Mouse (Mus musculus) midbrain, embryonic 14.5 days (tissue): ENCODE measurements around the gene Ttc28. TPM values are rescaled to one million over a fixed set of nuclear protein-coding genes. Genes with fewer than 3 reads are reported as not detected.

Experiments
- ATAC-seq: fragments of 200-750 bp; cut with Nextera tagmentation; 2 replicates; pipeline ENCODE4 v1.8.0; 2017; ENCODE audit warnings: moderate number of reproducible peaks, moderate library complexity; ENCODE audit not compliant: low FRiP score, low TSS enrichment
- DNase-seq: peaks from one replicate; pipeline ENCODE4 v3.0.0-alpha.2; 2015
- H3K27ac ChIP-seq: fragments of 300-500 bp; sonication (generic); replicated peaks from 2 replicates; pipeline ENCODE4 v1.5.1; 2014; ENCODE audit warnings: mild to moderate bottlenecking, low read depth, low read length, moderate library complexity
- H3K27me3 ChIP-seq: fragments of 300-500 bp; sonication (generic); 2 replicates; pipeline ENCODE4 v1.6.1; 2014; ENCODE audit warnings: low read length, control low read depth, mixed read lengths; ENCODE audit not compliant: control insufficient read depth, insufficient read depth
- H3K36me3 ChIP-seq: fragments of 300-500 bp; sonication (generic); 2 replicates; pipeline ENCODE4 v1.6.1; 2014; ENCODE audit warnings: low read length, control low read depth; ENCODE audit not compliant: control insufficient read depth, insufficient read depth
- H3K4me1 ChIP-seq: fragments of 300-500 bp; sonication (generic); 2 replicates; pipeline ENCODE4 v1.6.1; 2014; ENCODE audit warnings: mild to moderate bottlenecking, antibody characterized with exemption, low read length, control low read depth; ENCODE audit not compliant: control insufficient read depth, insufficient read depth
- H3K4me2 ChIP-seq: fragments of 300-500 bp; sonication (generic); 2 replicates; pipeline ENCODE4 v1.6.1; 2014; ENCODE audit warnings: mild to moderate bottlenecking, low read length, moderate library complexity
- H3K4me3 ChIP-seq: fragments of 300-500 bp; sonication (generic); replicated peaks from 2 replicates; pipeline ENCODE4 v1.5.1; 2014; ENCODE audit warnings: low read depth, low read length
- H3K9ac ChIP-seq: fragments of 300-500 bp; sonication (generic); replicated peaks from 2 replicates; pipeline ENCODE4 v1.6.1; 2014; ENCODE audit warnings: mild to moderate bottlenecking, low read length, moderate library complexity
- H3K9me3 ChIP-seq: fragments of 300-500 bp; sonication (generic); 2 replicates; pipeline ENCODE4 v1.6.1; 2016; ENCODE audit warnings: low read length, control low read depth, mixed read lengths; ENCODE audit not compliant: control insufficient read depth
- WGBS: fragments of 180-500 bp; shearing (Covaris S2); extraction: QIAGEN DNeasy Blood & Tissue Kit; methylation state at CpG from one replicate; pipeline ENCODE4 v1.1.7; 2014; 5-methylcytosine and 5-hydroxymethylcytosine counted together
- polyA plus RNA-seq: library from polyadenylated mRNA; unstranded; fragments of >200 nt; fragmentation: Nextera tagmentation; extraction: Ambion mirVana; gene quantifications from 2 replicates; pipeline ENCODE4 v1.2.1, GENCODE M21; 2014

Gene Ttc28
- polyA plus RNA-seq, 1 experiment from 2014 or later: 30.9 TPM

DNA sequence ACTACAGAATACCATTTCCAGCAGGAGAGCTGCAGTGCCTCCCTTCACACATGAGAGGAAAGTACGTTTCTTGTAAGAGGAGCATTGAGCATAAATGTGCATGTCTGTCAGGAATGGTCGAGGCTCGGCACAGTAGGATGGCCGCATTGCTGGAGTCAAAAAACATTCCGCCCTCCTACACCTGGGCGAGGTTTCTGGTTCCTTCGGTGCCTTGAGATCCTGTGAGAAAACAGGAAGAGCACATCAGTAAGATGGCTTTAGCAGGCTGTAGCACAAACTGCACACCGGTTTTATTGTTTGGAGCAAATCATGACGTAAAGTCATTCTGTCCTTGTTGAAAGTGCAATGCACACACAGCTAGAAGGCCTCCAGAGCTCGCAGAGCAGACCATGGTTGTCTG, 235.0 kb downstream of the Ttc28 start:
- no peaks in the 10 kb centered on the region for H3K9me3 ChIP-seq
- no peaks in the 10 kb centered on the region for H3K27me3 ChIP-seq
- WGBS: 89% methylated on average over 10 of the region's 10 CpGs
- DNase-seq (no peak), ATAC-seq (no peak)
- H3K27ac ChIP-seq: no peak overlapping the region
- peaks cover 11% of the 10 kb centered on the region for H3K4me1 ChIP-seq
- H3K4me2 ChIP-seq: no peak overlapping the region
- no peak overlapping the region for H3K4me3 ChIP-seq
- H3K36me3 ChIP-seq: peaks cover 3% of the 10 kb centered on the region; the same call in 1 of the 2 replicates
- H3K9ac ChIP-seq: no peak overlapping the region

DNA sequence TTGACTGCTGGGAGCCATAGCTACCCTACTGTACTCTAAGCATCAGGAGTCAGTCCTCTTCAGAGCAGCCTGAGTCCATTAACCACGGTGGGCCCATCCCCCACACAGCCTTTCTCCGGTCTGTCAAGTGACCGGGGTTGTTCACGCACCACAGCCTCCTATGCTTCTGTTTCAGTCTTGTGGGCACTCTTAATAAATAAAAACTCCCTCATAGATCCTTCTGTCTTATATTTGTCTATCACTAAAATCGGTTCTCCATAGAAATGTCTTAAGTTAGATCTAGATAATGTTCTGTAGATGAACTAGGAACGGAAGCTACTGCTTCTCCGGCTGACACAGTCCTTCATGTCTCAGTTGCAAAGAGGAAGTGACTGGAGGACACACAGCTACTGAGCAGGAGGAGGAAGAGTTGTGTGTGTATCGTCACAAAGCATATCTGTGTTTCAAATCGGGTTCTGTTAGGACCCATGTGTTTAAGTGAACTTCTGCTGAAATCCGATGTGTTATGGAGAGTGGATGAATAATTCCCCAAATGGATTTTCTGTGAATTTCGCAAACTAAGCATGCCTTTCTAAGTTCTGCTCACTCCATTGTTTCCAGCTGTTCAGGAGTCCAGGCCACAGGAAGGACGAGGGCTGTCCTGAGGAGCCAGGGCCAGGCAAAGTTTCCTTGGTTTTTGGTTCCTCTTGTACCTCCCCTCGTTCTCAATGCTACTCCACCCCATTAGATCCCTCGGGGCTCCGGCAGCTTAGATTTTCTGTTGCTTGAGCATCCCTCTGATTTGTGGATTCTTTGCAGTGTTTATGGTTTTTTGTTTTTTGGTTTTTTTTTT, 236.1 kb downstream of the Ttc28 start:
- peaks cover 22% of the 10 kb centered on the region for H3K4me1 ChIP-seq
- no peak overlapping the region for H3K27ac ChIP-seq
- no peak overlapping the region for H3K4me3 ChIP-seq
- no peaks in the 10 kb centered on the region for H3K9me3 ChIP-seq
- DNase-seq (peak; percentile 44), ATAC-seq (no peak)
- H3K36me3 ChIP-seq: peaks cover 3% of the 10 kb centered on the region; the same call in 1 of the 2 replicates
- WGBS: 61% methylated on average over 15 of the region's 15 CpGs
- H3K9ac ChIP-seq: no peak overlapping the region
- no peak overlapping the region for H3K4me2 ChIP-seq
- no peaks in the 10 kb centered on the region for H3K27me3 ChIP-seq

DNA sequence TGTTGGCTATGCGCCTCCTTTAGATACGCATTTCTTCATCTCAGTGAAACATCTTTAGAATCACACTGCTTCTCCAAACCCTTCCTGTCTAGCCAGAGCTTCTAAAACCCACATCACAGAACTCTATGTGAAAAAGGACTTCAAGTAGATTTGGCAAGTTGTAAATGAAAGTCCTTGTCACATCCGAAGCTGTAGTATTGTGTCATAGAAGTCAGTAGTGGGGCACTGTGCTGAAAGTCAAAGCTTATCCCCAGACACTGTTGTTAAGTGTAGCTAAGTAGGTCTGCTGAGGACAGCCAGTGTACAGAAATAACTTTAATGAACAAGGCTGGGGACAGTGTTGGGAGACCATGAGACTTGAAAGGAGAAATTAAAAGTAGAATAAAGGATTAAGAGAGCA, 240.2 kb downstream of the Ttc28 start:
- Histone ChIP-seq H3K27me3 (no peaks in the 10 kb centered on the region), H3K9me3 (no peaks in the 10 kb centered on the region), H3K4me1 (peaks cover 41% of the 10 kb centered on the region), H3K4me2 (no peak overlapping the region), H3K4me3 (no peak overlapping the region), H3K27ac (no peak overlapping the region), H3K9ac (no peak overlapping the region), H3K36me3 (no peaks in the 10 kb centered on the region)
- 70% methylated on average over 3 of the region's 3 CpGs for WGBS
- no peak for DNase-seq
- no peak for ATAC-seq

DNA sequence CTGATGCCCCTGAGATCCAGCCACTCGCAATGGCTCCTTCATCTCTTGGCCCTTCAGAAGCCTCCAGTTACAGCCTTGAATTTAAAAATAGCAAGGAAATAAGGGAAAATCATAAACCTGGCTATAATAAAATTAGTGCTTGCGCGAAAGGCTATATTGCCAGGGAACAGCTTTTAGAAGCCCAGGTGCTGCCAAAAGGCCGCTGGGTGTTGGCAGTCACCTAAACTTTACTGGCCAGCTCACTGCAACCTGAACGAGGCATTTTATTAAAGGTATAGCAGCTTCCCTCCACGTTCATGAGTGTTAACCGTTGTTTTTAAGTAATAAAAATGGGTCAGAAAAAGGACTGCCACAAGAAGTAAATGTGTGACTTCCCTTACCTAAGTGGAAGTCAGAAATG, 240.7 kb downstream of the Ttc28 start:
- H3K9me3 ChIP-seq: no peaks in the 10 kb centered on the region
- H3K27me3 ChIP-seq: no peaks in the 10 kb centered on the region
- H3K9ac ChIP-seq: no peak overlapping the region
- no peak for ATAC-seq
- peaks cover 38% of the 10 kb centered on the region for H3K4me1 ChIP-seq
- H3K27ac ChIP-seq: peak overlapping the region; percentile 63; the same call in 1 of the 2 replicates
- no peak for DNase-seq
- H3K36me3 ChIP-seq: no peaks in the 10 kb centered on the region
- H3K4me3 ChIP-seq: no peak overlapping the region
- WGBS: 83% methylated on average over 7 of the region's 7 CpGs
- H3K4me2 ChIP-seq: no peak overlapping the region

DNA sequence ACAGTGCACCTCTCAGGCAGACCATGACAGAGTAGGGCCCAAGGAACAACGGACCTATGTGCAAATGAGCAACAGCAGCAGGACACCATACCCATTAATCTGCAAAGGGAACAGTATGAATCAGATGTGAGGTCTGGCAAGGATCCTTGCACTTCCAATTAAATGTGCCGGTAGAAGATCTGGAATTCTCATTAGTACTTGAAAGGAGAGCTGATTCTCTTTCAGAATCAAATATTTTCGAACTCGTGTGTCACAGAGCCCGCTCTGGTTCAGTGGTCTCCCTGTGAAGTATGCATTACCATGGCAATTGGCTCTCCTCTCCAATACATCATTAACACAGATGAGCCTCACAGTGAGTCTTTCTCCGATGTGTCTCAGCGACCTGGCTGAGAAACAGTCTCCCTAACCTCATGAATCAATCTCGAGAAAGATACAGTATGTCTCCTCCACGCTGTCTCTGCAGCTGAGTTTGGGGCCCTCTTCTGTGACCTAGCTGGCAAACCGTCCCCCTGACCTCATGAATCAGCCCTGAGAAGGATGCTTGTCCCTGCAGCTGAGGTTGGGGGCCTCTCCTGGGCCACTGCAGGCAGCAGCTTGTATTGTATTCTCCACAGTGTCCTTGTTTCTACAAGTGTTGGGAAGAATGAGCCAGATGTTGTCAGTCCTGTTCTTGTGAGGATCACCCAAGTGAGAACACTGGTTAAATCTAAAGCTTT, 241.3 kb downstream of the Ttc28 start:
- H3K36me3 ChIP-seq: no peaks in the 10 kb centered on the region
- 28% methylated on average over 10 of the region's 10 CpGs for WGBS
- H3K27ac ChIP-seq: peak overlapping the region; percentile 63
- peaks cover 36% of the 10 kb centered on the region for H3K4me1 ChIP-seq
- no peak overlapping the region for H3K4me3 ChIP-seq
- peak; percentile 42 for DNase-seq
- no peak for ATAC-seq
- no peak overlapping the region for H3K9ac ChIP-seq
- H3K4me2 ChIP-seq: no peak overlapping the region
- H3K9me3 ChIP-seq: no peaks in the 10 kb centered on the region
- H3K27me3 ChIP-seq: no peaks in the 10 kb centered on the region

DNA sequence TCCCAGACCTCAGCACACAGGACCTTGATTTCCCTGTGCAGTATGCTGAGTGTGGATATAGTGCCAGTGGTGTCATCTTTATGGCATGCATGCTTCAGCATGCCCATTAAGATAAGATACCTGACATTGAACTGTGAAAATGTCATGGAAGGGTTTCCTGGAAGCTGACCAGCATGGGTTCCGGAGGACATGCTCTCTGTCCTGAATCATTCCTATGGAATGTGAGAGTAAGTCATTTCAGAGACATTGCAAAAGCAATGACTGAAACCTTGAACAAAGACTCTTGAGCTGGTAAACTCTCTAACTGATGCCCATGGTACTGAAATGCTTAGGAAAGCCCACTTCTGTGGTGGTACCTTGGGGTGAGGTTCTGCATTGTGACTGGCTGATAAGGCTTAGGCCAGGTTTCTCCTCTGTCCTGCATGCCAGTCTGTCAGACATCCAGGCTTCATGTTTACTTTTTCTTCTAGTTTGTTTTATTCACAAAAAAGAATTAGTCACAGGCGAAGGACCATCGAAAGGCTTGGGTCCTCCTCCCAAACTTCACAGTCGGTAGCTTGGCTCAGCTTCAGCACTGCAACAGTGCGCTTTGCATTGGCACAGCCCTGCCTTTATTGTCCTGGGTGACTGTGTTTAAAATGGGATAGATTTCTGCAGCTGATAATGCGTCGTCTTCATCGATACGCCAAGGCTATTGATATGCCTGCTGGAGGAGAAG, 242.9 kb downstream of the Ttc28 start:
- Histone ChIP-seq H3K4me1 (peaks cover 36% of the 10 kb centered on the region), H3K27me3 (no peaks in the 10 kb centered on the region), H3K4me3 (no peak overlapping the region), H3K36me3 (no peaks in the 10 kb centered on the region), H3K9ac (no peak overlapping the region), H3K9me3 (no peaks in the 10 kb centered on the region), H3K27ac (no peak overlapping the region), H3K4me2 (no peak overlapping the region)
- ATAC-seq (no peak), DNase-seq (peak; percentile 35)
- 33% methylated on average over 9 of the region's 9 CpGs for WGBS

DNA sequence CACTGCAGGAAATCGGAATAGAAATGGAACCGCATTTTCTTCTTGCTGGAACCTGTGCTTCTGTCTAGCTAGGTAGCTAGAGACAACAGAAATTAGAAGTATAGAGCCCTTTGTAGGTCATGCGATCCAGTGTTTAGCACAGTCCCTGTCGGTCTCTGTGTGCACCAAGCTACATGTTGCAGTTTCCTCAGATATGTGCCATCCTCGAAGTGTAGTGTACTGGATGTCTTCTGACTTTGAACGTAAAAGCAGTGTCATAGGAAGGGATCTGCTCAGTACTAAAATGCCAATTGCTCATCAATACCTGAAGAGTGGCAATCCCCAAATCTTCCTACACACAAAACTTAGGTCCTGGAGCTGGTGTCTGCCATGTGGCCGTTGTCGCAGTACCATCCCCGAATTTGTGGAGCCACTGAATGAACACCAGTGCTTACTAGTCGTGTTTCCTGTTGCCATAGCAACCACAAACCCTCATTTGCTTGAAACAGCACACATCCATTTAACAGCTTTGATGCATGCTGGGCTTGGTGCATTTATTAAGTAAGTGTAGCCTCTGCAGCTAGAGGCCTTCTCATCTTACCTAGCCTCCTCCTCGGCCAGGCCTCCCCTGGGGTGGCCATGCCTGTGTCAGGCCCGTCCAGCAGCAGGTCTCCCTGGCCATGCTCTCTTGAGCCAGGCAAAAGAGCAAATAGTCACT, 243.6 kb downstream of the Ttc28 start:
- Histone ChIP-seq H3K9ac (no peak overlapping the region; the same call in 1 of the 2 replicates), H3K4me3 (no peak overlapping the region), H3K27ac (peak overlapping the region; percentile 70; the same call in 1 of the 2 replicates), H3K4me1 (peaks cover 36% of the 10 kb centered on the region), H3K9me3 (no peaks in the 10 kb centered on the region), H3K36me3 (no peaks in the 10 kb centered on the region), H3K4me2 (no peak overlapping the region; the same call in 1 of the 2 replicates), H3K27me3 (no peaks in the 10 kb centered on the region)
- DNase-seq: peak; percentile 89
- ATAC-seq: peak; percentile 55; the same call in 1 of the 2 replicates
- 36% methylated on average over 12 of the region's 12 CpGs for WGBS

DNA sequence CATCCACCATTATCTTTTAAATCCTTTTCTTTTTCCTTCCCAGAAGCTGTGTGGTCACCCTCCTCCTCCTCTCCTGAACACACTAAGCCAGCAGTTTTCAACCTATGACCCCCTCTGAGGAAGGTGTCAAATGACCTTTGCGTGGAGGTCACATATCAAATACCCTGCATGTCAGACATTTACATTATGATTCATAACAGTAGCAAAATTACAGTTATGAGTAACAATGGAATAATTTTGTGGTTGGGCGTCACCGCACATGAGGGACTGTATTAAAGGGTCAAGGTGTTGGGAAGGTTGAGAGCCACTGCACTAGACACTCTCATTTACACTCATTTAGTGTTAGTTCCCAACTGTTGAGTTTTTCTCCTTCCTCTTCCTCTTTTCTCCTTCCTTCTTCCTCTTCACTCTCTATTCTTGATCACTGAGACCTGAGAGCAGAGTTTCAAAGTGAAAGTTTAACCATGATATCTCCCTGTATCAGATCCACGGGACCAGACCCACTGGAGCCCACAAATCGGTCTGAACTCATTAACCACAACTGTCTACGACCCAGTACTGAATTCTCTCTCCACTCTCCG, 245.1 kb downstream of the Ttc28 start:
- DNase-seq (no peak), ATAC-seq (no peak)
- Histone ChIP-seq H3K4me1 (peaks cover 34% of the 10 kb centered on the region), H3K4me3 (no peak overlapping the region), H3K36me3 (no peaks in the 10 kb centered on the region), H3K9ac (no peak overlapping the region), H3K27ac (no peak overlapping the region), H3K9me3 (no peaks in the 10 kb centered on the region), H3K27me3 (no peaks in the 10 kb centered on the region), H3K4me2 (no peak overlapping the region)
- 95% methylated on average over 7 of the region's 7 CpGs for WGBS
